Mouse (Mus musculus): ENCODE measurements around the gene Myo10.

Myo10 gene

DNA sequence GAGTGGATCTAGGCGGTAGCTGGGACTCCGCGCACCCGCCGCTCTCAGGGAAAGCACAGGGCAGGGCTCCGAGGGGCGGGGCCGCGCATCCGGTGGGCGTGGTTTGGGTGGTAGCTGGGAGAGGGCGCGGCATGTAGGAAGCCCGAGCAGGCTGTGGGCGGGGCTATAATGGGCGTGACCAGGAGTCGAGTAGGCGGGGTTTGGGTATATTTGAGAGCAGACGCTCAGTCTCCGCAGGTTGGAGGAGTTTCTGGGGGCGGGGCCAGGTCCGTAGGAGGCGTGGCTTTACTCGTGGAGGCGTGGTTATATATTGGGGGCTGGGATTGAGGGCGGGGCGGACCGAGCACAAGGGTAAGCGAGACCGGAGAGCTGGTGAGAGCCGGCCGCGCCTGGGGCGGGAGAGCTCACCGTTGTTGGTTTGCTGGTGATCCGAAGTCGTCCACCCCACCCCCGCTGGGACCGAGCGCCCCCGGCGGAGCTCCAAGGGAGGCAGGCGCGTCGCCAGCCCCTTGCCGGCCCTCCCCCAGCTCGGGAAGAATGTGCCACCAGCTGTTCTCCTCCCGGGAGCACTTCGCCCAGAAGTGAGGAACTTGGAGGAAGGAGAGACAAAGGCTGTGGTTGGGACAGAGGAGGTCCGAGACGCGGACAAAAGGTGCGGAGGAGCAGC is at the start of gene Myo10:
Gene Myo10, plus strand, starts transcription at position 326 of the 667 bp plus-strand sequence.
- peak; percentile 100 for DNase-seq (ENCODE audit: low spot score in 2 of 2)

DNA sequence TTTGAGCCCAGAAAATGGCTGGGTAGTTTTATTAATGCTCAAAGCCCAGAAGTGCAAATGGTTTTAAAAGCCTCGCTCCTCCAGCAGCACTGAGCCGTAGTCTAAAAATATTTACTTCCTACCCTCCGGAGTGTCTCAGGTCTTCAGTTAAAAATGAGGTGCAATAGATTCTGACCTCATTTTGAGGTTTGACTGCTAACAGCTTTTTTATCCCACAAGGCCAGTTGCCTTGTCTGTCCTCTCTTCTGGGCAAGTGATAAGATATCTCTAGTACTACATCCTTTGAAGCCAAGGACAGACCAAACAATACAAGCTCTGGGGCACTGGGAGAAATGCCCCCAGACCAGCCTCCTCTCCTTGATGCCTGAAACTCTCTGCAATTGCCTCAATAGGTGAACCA is 49.2 kb upstream of the Myo10 start:
- no peak for DNase-seq (ENCODE audit: low spot score in 2 of 2)

DNA sequence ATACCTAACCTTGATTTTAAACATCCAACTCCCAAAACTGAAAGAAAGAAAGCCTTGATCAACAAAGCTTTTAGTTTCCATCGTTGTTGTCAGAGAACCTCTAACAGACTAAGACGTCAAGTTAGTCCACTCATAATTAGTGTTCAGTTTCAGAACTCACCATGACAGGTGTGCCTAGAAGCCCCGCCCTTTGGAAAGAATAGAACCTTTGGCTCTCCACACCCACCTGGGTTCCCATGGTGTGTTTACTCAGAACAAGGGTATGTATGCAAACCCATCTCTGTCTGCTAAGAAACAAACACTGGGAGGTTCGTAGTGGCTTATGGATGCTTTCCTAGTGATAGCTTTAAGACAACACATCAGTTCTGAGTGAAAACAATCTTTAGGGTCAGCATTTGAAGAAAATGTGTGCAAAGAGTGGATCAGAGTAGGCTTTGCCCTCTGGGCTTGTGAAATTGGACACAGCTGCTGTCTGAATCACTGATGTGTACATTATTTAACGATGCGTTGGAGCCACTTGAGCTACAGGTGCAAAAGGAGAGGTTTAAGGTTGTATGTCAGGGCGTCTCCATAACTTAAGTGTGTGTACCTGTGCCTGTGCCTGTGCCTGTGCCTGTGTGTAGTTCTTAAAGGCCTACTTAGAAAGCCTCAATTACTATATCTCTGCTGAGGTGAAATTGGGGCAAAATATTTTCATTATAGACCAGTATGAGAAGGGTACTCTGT is 48.3 kb upstream of the Myo10 start:
- no peak for DNase-seq (ENCODE audit: low spot score in 2 of 2)

DNA sequence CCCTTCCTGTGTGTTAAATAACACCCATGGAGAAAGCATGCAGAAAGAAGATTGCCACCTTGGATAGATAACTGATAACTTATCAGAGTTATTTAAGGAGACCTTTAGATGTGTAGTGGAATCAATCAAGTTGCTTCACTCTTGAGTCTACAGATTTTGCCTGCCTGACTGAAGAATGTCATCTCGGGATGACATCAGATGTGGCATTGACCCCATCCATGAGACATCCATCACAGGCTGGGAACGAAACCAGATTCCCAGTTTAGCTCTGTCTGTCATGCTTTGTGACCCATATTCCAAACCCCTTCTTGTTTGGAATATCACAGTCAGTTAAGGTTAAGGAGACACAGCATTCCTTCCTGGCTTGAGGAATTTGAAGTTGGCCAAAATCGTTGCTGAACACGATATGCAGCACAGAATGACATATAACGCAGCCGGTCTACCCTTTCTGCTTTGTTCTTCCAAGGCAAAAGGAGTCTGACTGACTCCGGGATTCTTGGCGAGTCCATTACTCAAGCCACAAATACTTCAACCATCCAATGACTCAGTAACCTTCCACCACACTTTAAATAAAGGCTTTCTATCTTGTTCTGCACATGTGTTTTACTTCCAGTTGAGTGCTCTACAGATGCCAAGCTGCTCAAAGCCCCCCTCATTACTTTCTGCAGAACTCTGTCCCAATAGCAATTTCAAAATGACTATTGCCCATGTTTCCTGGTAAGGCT is 44.8 kb upstream of the Myo10 start:
- no peak for DNase-seq (ENCODE audit: low spot score in 2 of 2)

DNA sequence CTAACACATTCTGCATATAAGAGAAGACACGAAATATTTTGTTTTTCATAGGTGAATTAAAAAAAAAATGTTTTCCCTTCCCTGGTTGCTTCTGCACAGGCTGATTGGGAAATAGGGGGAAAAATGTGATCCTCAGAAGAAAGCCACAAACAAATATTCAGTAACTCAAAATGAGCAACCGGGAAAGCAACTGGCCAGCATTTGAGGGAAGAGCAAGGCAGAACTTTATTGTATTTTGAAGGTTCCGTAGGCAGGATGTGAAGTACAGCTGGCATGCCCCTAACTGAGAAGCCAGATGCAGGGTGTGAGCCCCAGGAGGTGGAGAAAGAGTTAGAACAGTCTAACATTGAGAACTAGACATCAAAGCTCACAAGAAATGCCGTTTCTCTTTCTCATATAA is 44.0 kb upstream of the Myo10 start:
- DNase-seq (ENCODE audit: low spot score in 2 of 2) = no peak

DNA sequence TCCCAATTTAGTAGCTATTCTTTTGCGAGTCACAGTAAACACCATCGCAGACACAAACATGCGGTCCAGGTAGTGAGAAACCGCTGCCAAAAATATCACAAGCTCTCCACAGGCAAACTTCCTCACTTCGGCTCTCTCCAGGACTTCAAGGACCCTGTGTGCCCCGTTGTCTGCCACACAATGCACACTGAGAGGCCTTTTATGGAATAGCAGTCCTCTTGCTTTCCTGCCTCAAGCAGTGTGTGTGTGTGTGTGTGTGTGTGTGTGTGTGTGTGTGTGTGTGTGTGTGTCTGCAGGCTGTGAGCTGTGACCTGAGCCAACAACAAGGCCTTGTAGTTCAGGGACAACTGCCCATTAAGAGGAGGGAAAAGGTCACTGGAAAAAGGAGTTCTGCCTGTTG is 41.6 kb upstream of the Myo10 start:
- no peak for DNase-seq (ENCODE audit: low spot score in 2 of 2)

DNA sequence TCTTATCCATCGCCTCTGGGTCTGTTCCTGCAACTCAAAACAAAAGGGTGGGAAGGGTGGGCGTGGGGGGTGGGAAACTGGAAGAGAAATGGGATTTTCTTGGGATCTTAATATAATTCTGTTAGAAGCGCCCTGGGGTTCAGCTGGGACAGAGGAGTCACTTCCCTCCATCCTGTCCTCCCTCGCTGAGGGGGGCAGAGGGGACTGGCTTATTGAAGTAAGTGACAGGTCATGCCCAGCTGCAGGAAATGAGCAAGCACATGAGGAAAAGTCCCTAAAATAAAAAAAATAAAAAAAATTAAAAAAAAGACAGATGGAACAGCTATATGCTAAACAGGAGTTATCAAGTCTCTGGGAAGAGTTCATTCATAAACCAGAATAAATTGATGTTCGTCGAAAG is 40.3 kb upstream of the Myo10 start:
- DNase-seq (ENCODE audit: low spot score in 2 of 2) = no peak

DNA sequence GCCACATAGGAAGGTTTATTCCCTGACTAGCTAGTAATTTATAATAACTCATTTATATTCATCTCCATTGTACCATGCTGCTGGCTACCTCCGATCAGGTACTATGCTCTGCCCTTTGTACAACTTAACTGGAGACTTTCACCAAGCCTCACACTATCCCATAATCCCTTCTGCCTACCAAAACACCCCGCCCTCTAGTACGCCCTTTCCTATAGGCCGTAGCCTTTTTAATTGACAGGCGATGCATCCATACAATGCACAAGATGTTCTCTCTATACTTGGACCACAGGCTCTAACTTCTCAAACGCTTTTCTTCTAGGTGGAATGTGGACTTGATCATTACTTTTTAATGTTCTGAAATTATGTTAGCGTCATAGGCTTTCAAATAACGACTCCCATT is 39.0 kb upstream of the Myo10 start:
- no peak for DNase-seq (ENCODE audit: low spot score in 2 of 2)

DNA sequence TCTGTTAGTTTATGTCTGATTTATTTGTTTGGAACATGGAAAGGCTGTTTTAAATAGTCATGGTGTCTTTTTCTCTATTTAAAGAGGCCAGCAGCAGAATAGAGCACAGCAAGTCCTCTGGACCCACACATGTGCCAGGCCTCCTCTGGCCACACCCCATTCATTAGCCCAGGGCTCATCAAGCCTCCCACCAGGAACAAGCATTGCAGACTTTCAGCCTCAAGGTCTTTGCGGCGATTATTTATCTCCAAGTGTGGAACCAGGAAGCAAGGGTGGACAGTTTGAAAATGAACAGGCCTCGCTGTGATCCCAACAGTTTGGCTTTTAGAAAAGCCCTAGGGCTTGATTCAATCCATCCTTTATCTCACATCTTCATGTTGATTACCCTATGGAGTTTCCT is 35.5 kb upstream of the Myo10 start:
- DNase-seq (ENCODE audit: low spot score in 2 of 2) = no peak

DNA sequence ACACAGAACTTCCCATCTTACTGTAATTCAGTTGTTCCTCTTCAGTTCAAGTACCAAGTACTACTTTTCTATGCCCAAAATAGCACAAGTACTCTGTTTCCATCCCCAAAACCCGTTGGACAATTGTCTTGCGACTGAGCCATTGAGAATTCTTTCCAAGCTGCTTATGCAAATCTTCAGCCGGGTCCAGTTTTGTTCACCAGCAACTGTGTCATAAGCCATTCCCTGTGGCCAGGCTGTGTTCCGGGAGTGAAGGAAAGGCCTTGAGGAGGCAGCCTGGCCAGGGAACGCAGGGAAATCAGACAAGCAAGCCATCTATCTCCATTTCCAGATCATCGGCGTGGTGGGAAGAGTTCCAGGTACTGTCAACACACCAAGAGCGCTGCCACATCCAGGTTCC is 34.4 kb upstream of the Myo10 start:
- DNase-seq (ENCODE audit: low spot score in 2 of 2) = no peak

DNA sequence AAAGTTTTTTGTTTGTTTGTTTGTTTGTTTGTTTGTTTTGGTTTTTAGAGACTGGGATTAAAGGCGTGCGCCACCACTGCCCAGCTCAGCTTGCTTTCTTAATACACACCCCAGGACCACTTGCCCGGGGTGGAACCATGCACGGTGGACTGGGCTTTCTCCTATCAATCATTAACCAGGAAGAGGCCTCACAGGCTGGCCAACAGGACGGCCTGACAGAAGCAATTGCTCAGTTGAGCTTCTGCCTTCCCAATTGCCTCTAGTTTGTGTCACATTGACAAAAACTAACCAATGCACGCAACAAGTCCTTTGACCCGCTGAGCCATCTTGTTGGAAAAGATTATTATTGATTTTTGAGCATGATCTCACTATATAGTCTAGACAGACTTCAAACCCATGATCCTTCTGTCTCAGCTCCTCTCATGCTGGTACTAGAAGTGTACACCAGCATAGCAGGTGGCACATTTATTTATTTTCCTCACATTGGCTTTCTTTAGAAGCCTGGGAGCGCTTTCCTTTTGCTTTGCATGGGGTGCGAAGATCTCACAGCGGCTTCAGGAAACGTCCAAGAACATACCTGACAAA is 32.9 kb upstream of the Myo10 start:
- no peak for DNase-seq (ENCODE audit: low spot score in 2 of 2)

DNA sequence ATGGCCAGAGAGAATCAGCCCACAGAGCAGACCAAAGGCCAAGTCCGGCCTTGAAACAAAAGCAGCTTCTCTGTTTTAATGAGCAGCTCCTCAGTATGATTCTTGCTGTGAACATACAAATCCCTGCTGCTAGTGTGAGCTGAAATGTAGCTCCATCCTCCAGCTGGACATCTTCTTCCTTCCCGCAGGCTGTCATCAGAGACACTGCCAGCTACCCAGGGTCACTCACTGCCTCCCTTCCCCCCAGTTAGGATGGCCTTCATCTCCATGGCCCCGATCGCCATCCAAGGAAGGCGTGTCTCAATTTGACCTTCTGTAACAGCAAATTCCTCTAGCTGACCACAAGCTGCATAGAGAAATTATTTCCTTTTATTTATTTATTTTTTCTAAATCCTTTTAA is 32.4 kb upstream of the Myo10 start:
- no peak for DNase-seq (ENCODE audit: low spot score in 2 of 2)

DNA sequence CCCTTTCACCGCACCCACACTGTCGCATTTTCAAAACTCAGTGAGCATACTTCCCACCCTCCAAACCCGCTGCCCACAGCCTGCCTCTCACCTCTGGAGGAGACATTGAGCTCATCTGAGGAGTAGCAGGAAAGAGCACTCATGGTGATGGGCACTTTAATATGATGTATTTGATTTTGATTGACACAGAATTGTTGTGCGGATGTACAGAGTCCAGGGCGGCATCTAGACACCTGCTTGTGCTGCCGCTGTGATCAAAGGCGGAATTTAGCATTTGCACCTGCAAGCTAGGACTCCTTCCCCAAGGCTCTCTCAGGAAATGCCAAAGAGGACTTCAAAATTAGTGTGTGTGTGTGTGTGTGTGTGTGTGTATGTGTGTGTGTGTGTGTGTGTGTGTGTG is 31.4 kb upstream of the Myo10 start:
- no peak for DNase-seq (ENCODE audit: low spot score in 2 of 2)

DNA sequence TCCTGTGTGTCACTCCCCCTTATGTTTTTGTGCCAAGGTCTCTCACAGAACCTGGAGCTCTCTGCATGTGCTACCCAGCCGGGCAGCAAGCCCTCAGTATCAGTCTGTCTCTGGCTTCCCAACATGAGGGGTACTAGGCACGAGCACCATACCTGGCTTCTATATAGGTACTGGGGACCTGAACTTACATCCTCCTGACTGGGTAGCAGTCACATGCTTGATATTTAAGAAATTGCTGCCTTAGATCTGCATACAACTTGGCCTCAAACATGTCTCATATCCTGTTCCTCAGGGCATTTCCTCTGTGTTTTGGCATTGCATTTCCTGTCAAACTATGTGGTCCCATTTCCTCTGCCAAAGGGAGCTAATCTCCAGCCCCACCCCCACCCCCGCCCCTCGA is 30.4 kb upstream of the Myo10 start:
- no peak for DNase-seq (ENCODE audit: low spot score in 2 of 2)

DNA sequence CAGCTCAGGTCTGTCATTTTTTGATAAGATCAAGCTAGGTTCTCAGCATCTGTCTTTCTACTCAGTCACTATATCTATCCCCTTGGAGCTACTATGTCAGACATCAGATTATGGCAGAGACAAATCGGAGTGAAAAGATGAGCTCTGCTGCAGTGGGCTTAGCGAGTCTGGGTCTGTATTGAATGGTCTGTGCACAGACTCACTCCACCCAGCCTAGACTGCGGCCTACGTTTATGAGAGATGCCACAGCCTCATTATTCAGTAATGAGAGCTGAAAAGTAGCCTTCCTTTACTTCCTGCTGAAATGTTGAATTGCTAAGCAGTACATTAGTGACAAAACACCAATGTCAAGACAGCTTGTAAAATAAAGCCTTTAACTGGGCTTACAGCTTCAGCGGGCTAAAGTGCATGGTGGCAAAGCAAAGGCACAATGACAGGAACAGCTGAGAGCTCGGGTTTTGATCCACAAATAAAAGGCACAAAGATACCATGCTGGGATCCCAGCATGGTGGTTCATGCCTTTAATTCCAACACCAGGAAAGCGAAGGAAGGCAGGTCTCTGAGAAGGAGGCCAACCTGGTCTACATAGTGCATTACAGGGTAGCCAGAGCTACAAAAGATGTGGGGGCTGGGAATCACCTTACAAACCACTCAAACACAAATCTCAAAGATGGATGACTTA is 28.7 kb upstream of the Myo10 start:
- no peak for DNase-seq (ENCODE audit: low spot score in 2 of 2)

DNA sequence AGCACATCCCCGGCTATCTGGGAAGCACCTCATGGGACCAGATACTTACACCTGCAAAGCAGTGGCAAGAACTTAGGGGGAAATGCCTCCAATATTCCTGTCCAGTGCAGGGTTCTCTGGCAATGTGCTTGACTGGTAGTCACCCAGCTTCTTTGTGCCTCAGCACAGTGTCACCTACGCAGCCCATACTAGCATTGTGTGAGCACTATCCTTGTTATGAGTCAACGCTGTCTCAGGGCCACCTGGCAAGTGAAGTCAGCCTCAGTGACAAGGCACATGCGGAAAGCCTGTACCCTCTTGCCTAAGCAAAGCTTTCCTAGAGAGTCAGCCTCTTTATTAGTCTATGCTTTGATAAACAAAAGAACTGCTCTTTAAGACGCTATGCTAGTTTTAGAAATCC is 24.0 kb upstream of the Myo10 start:
- DNase-seq (ENCODE audit: low spot score in 2 of 2) = no peak

DNA sequence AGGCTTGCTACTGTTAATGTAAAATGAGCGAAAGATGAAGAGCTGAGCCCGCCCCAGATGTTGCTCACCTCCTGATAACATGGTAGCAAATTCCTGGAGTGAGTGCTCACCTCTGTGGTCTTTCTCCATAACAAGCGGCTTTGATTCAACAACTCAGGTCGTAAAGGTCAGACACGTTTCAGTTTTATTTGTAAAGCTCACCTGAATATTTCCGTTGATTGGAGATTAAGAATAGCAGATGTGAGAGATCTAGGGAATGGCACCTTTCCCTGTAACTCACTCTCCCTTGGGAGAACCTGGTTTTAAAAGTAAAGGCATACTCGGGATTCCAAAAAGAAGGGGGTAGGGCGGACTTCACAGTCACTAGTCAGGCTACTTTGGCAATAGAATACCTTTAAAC is 20.0 kb upstream of the Myo10 start:
- DNase-seq (ENCODE audit: low spot score in 2 of 2) = no peak

DNA sequence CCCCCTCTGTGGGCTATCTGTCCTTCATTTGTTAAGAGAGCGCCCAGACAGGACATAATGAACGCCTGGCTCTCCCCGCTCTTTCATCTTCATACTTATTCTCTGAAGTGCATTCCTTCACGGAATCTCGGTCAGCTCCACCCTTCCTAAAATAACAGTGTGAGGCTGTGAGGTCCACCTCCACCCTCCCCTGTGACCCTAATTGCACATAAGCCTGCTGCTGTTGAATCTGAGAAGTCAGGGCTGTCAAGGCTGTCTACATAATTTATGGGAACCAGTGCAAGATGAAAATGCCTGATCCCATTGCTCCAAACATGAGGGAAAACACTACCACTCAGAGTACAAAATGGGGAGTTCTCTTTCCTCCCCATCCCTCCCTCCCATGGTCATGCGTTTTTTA is 19.0 kb upstream of the Myo10 start:
- DNase-seq (ENCODE audit: low spot score in 2 of 2) = no peak

DNA sequence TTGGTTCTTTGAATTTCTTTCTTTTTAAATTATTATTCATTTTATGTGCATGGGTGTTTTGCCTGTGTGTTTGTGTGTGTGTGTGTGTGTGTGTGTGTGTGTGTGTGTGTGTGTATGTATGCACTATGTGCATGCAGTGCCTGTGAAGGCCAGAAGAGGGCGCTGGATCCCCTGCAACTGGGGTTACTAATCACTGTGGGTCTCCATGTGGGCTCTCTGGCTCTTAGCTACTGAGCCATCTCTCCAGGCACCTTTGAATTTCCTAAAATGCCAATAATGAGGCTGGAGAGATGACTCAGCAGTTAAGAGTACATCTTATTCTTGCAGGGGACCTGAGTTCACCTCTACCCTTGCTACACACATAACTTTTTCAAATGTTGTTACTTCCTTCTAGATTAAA is 18.1 kb upstream of the Myo10 start:
- no peak for DNase-seq (ENCODE audit: low spot score in 2 of 2)

DNA sequence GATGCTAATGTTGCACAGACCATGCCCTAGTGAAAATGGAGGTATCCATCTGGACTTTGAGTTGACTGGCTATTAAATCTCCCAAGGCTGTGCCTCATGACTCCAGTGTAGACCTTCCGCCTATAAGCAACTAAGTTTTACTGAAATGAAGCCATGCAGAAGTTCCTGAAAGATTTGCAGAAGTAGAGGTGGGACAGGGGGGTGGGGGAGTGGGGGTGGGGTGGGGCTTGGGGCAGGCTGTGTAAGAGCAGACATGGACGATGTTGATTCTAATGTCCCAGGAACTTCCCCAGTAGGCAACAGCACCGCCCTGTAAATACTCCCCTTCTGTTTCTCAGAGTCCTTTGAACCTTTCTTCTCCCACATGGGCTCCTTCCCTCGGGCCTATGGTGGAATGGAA is 16.9 kb upstream of the Myo10 start:
- no peak for DNase-seq (ENCODE audit: low spot score in 2 of 2)

DNA sequence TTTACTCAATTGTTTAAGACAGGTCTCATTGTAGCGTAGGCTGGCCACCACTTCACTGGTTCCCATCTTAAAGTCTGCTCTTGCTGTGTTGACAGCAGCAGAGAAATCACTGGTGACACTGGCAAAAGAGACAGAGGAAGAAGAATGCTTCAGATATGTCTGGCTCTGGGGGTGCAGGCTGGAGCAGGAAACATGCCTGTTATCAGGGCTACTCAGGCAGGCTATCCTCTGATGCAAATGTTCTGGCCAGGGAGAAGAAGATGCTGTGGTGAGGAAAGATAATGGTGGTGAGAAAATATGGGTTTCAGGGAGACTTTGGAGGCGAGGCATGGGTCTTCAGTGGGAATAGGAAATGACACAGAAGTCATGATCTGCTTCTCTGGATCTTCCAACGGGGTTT is 13.6 kb upstream of the Myo10 start:
- peak in 1 of 2 experiments; percentile 38 for DNase-seq (ENCODE audit: low spot score in 2 of 2)

DNA sequence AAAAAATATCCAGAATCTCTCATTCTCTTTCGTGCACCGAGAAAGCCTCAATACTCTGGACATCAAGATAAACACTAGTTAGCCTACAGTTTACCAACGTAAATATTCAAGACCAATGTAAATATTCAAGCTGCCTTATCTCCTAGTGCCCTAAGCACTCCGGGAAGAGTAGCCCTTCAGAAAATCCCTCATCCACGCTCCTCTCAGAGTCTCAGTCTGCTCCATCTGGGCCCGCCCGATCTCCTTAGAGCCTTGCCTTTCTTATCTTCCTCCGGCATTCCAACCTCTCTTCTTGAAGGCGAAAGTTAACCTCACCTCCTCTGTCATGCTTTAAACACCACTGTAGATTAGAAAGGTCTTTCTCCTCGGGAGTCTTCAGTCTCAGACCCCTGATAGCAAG is 13.1 kb upstream of the Myo10 start:
- peak in 1 of 2 experiments; percentile 24 for DNase-seq (ENCODE audit: low spot score in 2 of 2)

All from spleen, postnatal 4 days (tissue).